Mouse (Mus musculus): Measurements from ENCODE around the gene Guca2b. TPM values are rescaled to one million over a fixed set of nuclear protein-coding genes. Genes with fewer than 3 reads are reported as not detected.

Gene Guca2b
- total and polyA plus RNA-seq, 3 experiments: 1.1 to 2.3 TPM; not detected in 1

- Histone ChIP-seq H3K36me3 (replicated peaks in 1 of 2; ENCODE audit: control insufficient read depth in 1 of 2, insufficient read depth in 1 of 2, low read length in 1 of 2) (no peaks in the 10 kb centered on the region), H3K4me1 (ENCODE audit: control insufficient read depth in 1 of 2, insufficient read depth in 2 of 2) (peaks cover 24 to 68% of the 10 kb centered on the region in 2 experiments), H3K27ac (ENCODE audit: insufficient read depth, low read depth) (no peak overlapping the region), H3K27me3 (replicated peaks) (no peaks in the 10 kb centered on the region), H3K4me2 (ENCODE audit: insufficient read depth, low read depth, poor library complexity, severe bottlenecking) (no peak overlapping the region), H3K9ac (ENCODE audit: insufficient read depth, low read depth) (no peak overlapping the region), H3K4me3 (replicated peaks in 1 of 3; ENCODE audit: low read depth in 2 of 3, low read length in 2 of 3, poor library complexity in 1 of 3) (no peak overlapping the region), H3K9me3 (replicated peaks; ENCODE audit: low read length) (no peaks in the 10 kb centered on the region), H3K79me2 (replicated peaks; ENCODE audit: control insufficient read depth, extremely low read depth, insufficient read depth, poor library complexity, severe bottlenecking) (no peaks in the 10 kb centered on the region)
- dilution Hi-C loops (cut with MboI; ENCODE audit: extremely low pct_ligation_motif_present, extremely low pct_unique_long_range_greater_than_20kb, low sequenced_read_pairs): no loop called here
- DNase-seq (ENCODE audit: extremely low read depth): peak; percentile 57
- in situ Hi-C loops (cut with MboI; ENCODE audit: low pct_ligation_motif_present, low pct_unique_long_range_greater_than_20kb, low sequenced_read_pairs): loop anchor here (25.0 kb wide), 1 partner anchor 410 kb away; the partner anchor contains the start of gene Cldn19
- no peak for TF ChIP-seq CHD1 (IDR thresholded peaks at IDR 0.05; ENCODE audit: low read depth, low read length)
- peak; percentile 48 for TF ChIP-seq RAD21 (IDR thresholded peaks at IDR 0.05; ENCODE audit: low read depth, low read length)
- peak; percentile 62 for TF ChIP-seq SMC3 (IDR thresholded peaks at IDR 0.05; ENCODE audit: low read depth, low read length)
- TF ChIP-seq USF1 (IDR thresholded peaks at IDR 0.05; ENCODE audit: low read depth, low read length): no peak
- TF ChIP-seq MEF2A (IDR thresholded peaks at IDR 0.05; ENCODE audit: borderline replicate concordance, low read depth, low read length): 0 out of 2 replicates have a peak, but pooled peaks have one; percentile 26
- TF ChIP-seq IRF4 (IDR thresholded peaks at IDR 0.05; ENCODE audit: low read depth, low read length): 0 out of 2 replicates have a peak, but pooled peaks have one; percentile 24
- TF ChIP-seq E2F4 (IDR thresholded peaks at IDR 0.05; ENCODE audit: insufficient replicate concordance, low read depth, low read length): no peak
- TF ChIP-seq POLR2AphosphoS2 (IDR thresholded peaks at IDR 0.05; ENCODE audit: low read depth, low read length): no peak
- TF ChIP-seq CTCF (conservative IDR thresholded peaks at IDR 0.05 in 1 of 2, IDR thresholded peaks at IDR 0.05 in 1 of 2; ENCODE audit: low read depth in 2 of 2, low read length in 2 of 2): peak in 1 of 2 experiments; percentile 67; a peak in 2 of 4 replicates
Measured at GRCm38 (mm10) chr4:119672685-119673084, 13.9 kb upstream of the Guca2b start.

GRCm38 (mm10) chr4:119671164-119671563 lies 12.4 kb upstream of the Guca2b start:
- in situ Hi-C loops (cut with MboI; ENCODE audit: low pct_ligation_motif_present, low pct_unique_long_range_greater_than_20kb, low sequenced_read_pairs) (loop anchor here (25.0 kb wide), 1 partner anchor 409 kb away; the partner anchor contains the start of gene Cldn19), dilution Hi-C loops (cut with MboI; ENCODE audit: extremely low pct_ligation_motif_present, extremely low pct_unique_long_range_greater_than_20kb, low sequenced_read_pairs) (no loop called here)
- no peaks in the 10 kb centered on the region for H3K9me3 ChIP-seq (replicated peaks; ENCODE audit: low read length)
- TF ChIP-seq ZC3H11A (IDR thresholded peaks at IDR 0.05; ENCODE audit: low read depth, low read length): no peak
- no peak for TF ChIP-seq TCF12 (IDR thresholded peaks at IDR 0.05; ENCODE audit: low read depth, low read length)
- no peak for TF ChIP-seq ZNF384 (IDR thresholded peaks at IDR 0.05; ENCODE audit: low read depth, low read length)
- no peak for TF ChIP-seq JUND (conservative IDR thresholded peaks at IDR 0.05; ENCODE audit: low read depth, low read length)
- TF ChIP-seq SMC3 (IDR thresholded peaks at IDR 0.05; ENCODE audit: low read depth, low read length): no peak
- TF ChIP-seq CHD1 (IDR thresholded peaks at IDR 0.05; ENCODE audit: low read depth, low read length): no peak
- TF ChIP-seq RCOR1 (conservative IDR thresholded peaks at IDR 0.05; ENCODE audit: low read depth, low read length): no peak
- TF ChIP-seq NELFE (IDR thresholded peaks at IDR 0.05; ENCODE audit: low read depth, low read length): no peak
- TF ChIP-seq ZKSCAN1 (IDR thresholded peaks at IDR 0.05; ENCODE audit: borderline replicate concordance, low read depth, low read length): no peak
- TF ChIP-seq MXI1 (IDR thresholded peaks at IDR 0.05; ENCODE audit: low read depth, low read length): no peak
- TF ChIP-seq CTCF (conservative IDR thresholded peaks at IDR 0.05 in 1 of 2, IDR thresholded peaks at IDR 0.05 in 1 of 2; ENCODE audit: low read depth in 2 of 2, low read length in 2 of 2): no peak
- no peak for TF ChIP-seq BHLHE40 (IDR thresholded peaks at IDR 0.05; ENCODE audit: low read depth, low read length)
- TF ChIP-seq MAZ (IDR thresholded peaks at IDR 0.05; ENCODE audit: low read depth, low read length): no peak
- TF ChIP-seq MAFK (IDR thresholded peaks at IDR 0.05; ENCODE audit: insufficient replicate concordance, low read length): no peak
- TF ChIP-seq TBP (conservative IDR thresholded peaks at IDR 0.05; ENCODE audit: low read depth, low read length): no peak
- no peak for TF ChIP-seq MEF2A (IDR thresholded peaks at IDR 0.05; ENCODE audit: borderline replicate concordance, low read depth, low read length)
- no peak for TF ChIP-seq HCFC1 (IDR thresholded peaks at IDR 0.05; ENCODE audit: low read depth, low read length)
- H3K27ac ChIP-seq (ENCODE audit: insufficient read depth, low read depth): no peak overlapping the region
- no peak overlapping the region for H3K4me2 ChIP-seq (ENCODE audit: insufficient read depth, low read depth, poor library complexity, severe bottlenecking)
- no peak overlapping the region for H3K4me3 ChIP-seq (replicated peaks in 1 of 3; ENCODE audit: low read depth in 2 of 3, low read length in 2 of 3, poor library complexity in 1 of 3)
- DNase-seq (ENCODE audit: extremely low read depth): no peak
- H3K27me3 ChIP-seq (replicated peaks): no peaks in the 10 kb centered on the region
- H3K9ac ChIP-seq (ENCODE audit: insufficient read depth, low read depth): no peak overlapping the region
- H3K79me2 ChIP-seq (replicated peaks; ENCODE audit: control insufficient read depth, extremely low read depth, insufficient read depth, poor library complexity, severe bottlenecking): no peaks in the 10 kb centered on the region
- no peaks in the 10 kb centered on the region for H3K36me3 ChIP-seq (replicated peaks in 1 of 2; ENCODE audit: control insufficient read depth in 1 of 2, insufficient read depth in 1 of 2, low read length in 1 of 2)
- H3K4me1 ChIP-seq (ENCODE audit: control insufficient read depth in 1 of 2, insufficient read depth in 2 of 2): peaks cover 31 to 72% of the 10 kb centered on the region in 2 experiments

All from CH12.LX (cell line).